Mouse (Mus musculus): ENCODE results near the gene Lgals8. TPM values are rescaled to one million over a fixed set of nuclear protein-coding genes. Genes with fewer than 3 reads are reported as not detected.

Lgals8 gene
- total RNA-seq, 2 experiments from 2014 or later: 28.7 to 31.0 TPM

Other genes starting within 250 kb of the Lgals8 start
- gene Mtr, start 206.8 kb downstream of the Lgals8 start, total RNA-seq (2021): 10 to 100 TPM; 13.5 to 18.8 TPM
- 10 to 100 TPM; 15.2 to 19.4 TPM for gene Actn2, start 124.2 kb downstream of the Lgals8 start, total RNA-seq (2021)
- gene Heatr1, start 69.9 kb downstream of the Lgals8 start, total RNA-seq (2021): 10 to 100 TPM; 24.1 to 31.6 TPM
- under 1 TPM; 0.09 to 0.10 TPM for gene Edaradd, start 55.5 kb upstream of the Lgals8 start, total RNA-seq (2021)
- gene Ero1lb, start 100.9 kb upstream of the Lgals8 start, total RNA-seq (2021): 10 to 100 TPM; 13.6 to 16.2 TPM